Mouse (Mus musculus) kidney, embryonic 14.5 days (tissue): ENCODE results near the gene 1700037H04Rik. TPM values are rescaled to one million over a fixed set of nuclear protein-coding genes. Genes with fewer than 3 reads are reported as not detected.

Source experiments
- ATAC-seq: fragments of 200-750 bp; cut with Nextera tagmentation; 2 replicates; pipeline ENCODE4 v1.8.0; 2017; ENCODE audit warnings: moderate number of reproducible peaks, mild to moderate bottlenecking, moderate TSS enrichment, moderate library complexity; ENCODE audit not compliant: low FRiP score, low TSS enrichment
- H3K27ac ChIP-seq: fragments of 300-500 bp; sonication (generic); 2 replicates; pipeline ENCODE4 v1.5.1; 2014; ENCODE audit warnings: low read depth, mild to moderate bottlenecking, low read length, moderate library complexity, mixed read lengths
- H3K27me3 ChIP-seq: fragments of 300-500 bp; sonication (generic); 2 replicates; pipeline ENCODE4 v1.6.1; 2014; ENCODE audit warnings: mild to moderate bottlenecking, low read length; ENCODE audit not compliant: control insufficient read depth, insufficient read depth
- H3K36me3 ChIP-seq: fragments of 300-500 bp; sonication (generic); 2 replicates; pipeline ENCODE4 v1.6.1; 2014; ENCODE audit warnings: low read length, mixed read lengths; ENCODE audit not compliant: control insufficient read depth, insufficient read depth
- H3K4me1 ChIP-seq: fragments of 300-500 bp; sonication (generic); 2 replicates; pipeline ENCODE4 v1.6.1; 2014; ENCODE audit warnings: low read length, mixed read lengths; ENCODE audit not compliant: control insufficient read depth, insufficient read depth
- H3K4me2 ChIP-seq: fragments of 300-500 bp; sonication (generic); replicated peaks from 2 replicates; pipeline ENCODE4 v1.6.1; 2014; ENCODE audit warnings: low read depth, mild to moderate bottlenecking, low read length
- H3K4me3 ChIP-seq: fragments of 300-500 bp; sonication (generic); 2 replicates; pipeline ENCODE4 v1.5.1; 2014; ENCODE audit warnings: mild to moderate bottlenecking, low read length
- H3K9ac ChIP-seq: fragments of 300-500 bp; sonication (generic); 2 replicates; pipeline ENCODE4 v1.6.1; 2014; ENCODE audit warnings: low read depth, mild to moderate bottlenecking, low read length, moderate library complexity
- H3K9me3 ChIP-seq: fragments of 300-500 bp; sonication (generic); 2 replicates; pipeline ENCODE4 v1.6.1; 2016; ENCODE audit warnings: low read length; ENCODE audit not compliant: control insufficient read depth
- WGBS: fragments of 180-500 bp; shearing (Covaris S2); extraction: QIAGEN DNeasy Blood & Tissue Kit; methylation state at CpG from one replicate; pipeline ENCODE4 v1.1.7; 2014; 5-methylcytosine and 5-hydroxymethylcytosine counted together
- polyA plus RNA-seq: library from polyadenylated mRNA; unstranded; fragments of >200 nt; fragmentation: Nextera tagmentation; extraction: Ambion mirVana; gene quantifications from 2 replicates; pipeline ENCODE4 v1.2.1, GENCODE M21; 2014

1700037H04Rik gene
- polyA plus RNA-seq, 1 experiment from 2014 or later = 101 TPM

DNA sequence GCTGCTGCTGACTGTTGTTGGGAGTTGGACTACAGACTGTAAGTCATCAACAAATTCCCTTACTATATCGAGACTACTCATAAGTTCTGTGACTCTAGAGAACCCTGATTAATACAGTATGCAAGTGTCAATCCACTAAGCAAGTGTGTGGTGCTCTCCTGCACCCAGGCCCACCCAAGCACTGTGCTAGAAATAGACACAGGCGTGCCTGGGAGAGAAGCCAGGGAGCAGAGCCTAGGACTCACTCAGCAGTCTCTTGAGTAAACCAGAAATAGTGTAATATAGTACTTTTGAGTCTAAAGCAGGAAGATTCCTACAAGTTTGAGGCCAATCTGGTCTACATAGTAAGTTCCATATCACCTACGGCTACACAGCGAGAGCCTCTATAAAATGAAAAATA is 55.9 kb downstream of the 1700037H04Rik start:
- H3K9ac ChIP-seq = no peak overlapping the region
- H3K4me2 ChIP-seq = no peak overlapping the region
- H3K9me3 ChIP-seq = no peaks in the 10 kb centered on the region
- H3K36me3 ChIP-seq = no peaks in the 10 kb centered on the region
- ATAC-seq = no peak
- H3K27me3 ChIP-seq = no peaks in the 10 kb centered on the region
- H3K4me1 ChIP-seq = no peaks in the 10 kb centered on the region
- no peak overlapping the region for H3K4me3 ChIP-seq
- WGBS = 90% methylated on average over 4 of the region's 4 CpGs
- H3K27ac ChIP-seq = no peak overlapping the region

DNA sequence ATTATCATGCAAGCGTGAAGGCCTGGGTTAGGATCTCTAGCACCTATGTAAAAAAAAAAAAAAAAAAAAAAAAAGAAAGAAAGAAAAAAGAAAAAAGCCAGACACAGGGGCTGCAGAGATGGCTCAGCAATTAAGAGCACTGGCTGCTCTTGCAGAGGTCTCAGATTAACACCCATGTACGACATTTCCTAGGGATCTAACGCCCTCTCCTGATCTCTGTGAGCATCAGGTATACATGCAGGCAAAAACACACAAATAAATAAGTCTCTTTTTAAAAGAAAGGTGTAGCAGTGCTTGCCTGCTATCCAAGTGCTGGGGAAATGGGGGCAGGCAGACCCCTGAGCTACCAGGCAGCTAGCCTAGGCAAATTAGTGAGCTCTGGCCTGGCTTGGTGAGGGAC is 58.4 kb downstream of the 1700037H04Rik start:
- no peak overlapping the region for H3K9ac ChIP-seq
- H3K9me3 ChIP-seq = no peaks in the 10 kb centered on the region
- H3K27me3 ChIP-seq = no peaks in the 10 kb centered on the region
- H3K4me3 ChIP-seq = no peak overlapping the region
- H3K4me2 ChIP-seq = no peak overlapping the region
- WGBS = 76% methylated on average over 3 of the region's 3 CpGs
- no peak overlapping the region for H3K27ac ChIP-seq
- no peak for ATAC-seq
- peaks cover 2% of the 10 kb centered on the region; the same call in 1 of the 2 replicates for H3K4me1 ChIP-seq
- no peaks in the 10 kb centered on the region for H3K36me3 ChIP-seq

DNA sequence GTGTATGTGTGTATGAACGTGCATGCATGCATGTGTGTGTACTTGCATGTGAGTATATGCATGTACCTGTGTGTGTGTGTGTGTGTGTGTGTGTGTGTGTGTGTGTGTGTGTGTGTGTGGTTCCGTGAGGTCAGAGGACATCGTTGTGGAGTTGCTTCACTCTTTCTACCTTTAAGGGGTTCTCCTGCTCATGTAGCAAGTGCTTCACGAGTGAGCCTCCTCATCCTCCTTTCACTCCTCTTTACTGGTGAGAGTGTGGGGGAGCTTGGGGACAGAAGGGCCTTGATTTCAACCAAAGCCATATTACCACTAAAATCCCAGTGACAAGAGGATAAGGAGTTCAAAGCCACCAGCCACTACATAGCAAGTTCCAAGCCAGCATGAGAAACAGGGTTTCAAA is 62.8 kb downstream of the 1700037H04Rik start:
- no peaks in the 10 kb centered on the region for H3K9me3 ChIP-seq
- no peak overlapping the region for H3K4me3 ChIP-seq
- H3K27ac ChIP-seq = peak overlapping the region; percentile 92
- 69% methylated on average over 4 of the region's 4 CpGs for WGBS
- H3K27me3 ChIP-seq = no peaks in the 10 kb centered on the region
- H3K9ac ChIP-seq = no peak overlapping the region
- H3K4me2 ChIP-seq = no peak overlapping the region
- H3K4me1 ChIP-seq = peaks cover 5% of the 10 kb centered on the region; the same call in 1 of the 2 replicates
- ATAC-seq = no peak
- H3K36me3 ChIP-seq = no peaks in the 10 kb centered on the region

Other genes starting within 250 kb of the 1700037H04Rik start
- 17.2 and 17.8 TPM in 2 replicates for gene Gfra4, start 117.0 kb downstream of the 1700037H04Rik start, polyA plus RNA-seq
- 0.89 and 1.0 TPM in 2 replicates for gene Adam33, start 96.3 kb downstream of the 1700037H04Rik start, polyA plus RNA-seq
- 0.27 and 0.47 TPM in 2 replicates for gene Siglec1, start 73.3 kb downstream of the 1700037H04Rik start, polyA plus RNA-seq
- 8.6 and 10.0 TPM in 2 replicates for gene Hspa12b, start 32.8 kb downstream of the 1700037H04Rik start, polyA plus RNA-seq
- not detected in 2 replicates for gene Gm11037, start 26.6 kb downstream of the 1700037H04Rik start, polyA plus RNA-seq
- gene Cenpb, start 20.0 kb upstream of the 1700037H04Rik start, polyA plus RNA-seq = 6.9 and 8.0 TPM in 2 replicates
- gene Cdc25b, start 26.9 kb upstream of the 1700037H04Rik start, polyA plus RNA-seq = 41.5 and 55.7 TPM in 2 replicates
- gene Spef1, start 27.2 kb upstream of the 1700037H04Rik start, polyA plus RNA-seq = 3.4 and 5.1 TPM in 2 replicates
- 22.2 and 23.7 TPM in 2 replicates for gene Ap5s1, start 47.0 kb upstream of the 1700037H04Rik start, polyA plus RNA-seq
- 19.7 and 23.7 TPM in 2 replicates for gene Mavs, start 74.0 kb upstream of the 1700037H04Rik start, polyA plus RNA-seq
- gene Pank2, start 102.4 kb upstream of the 1700037H04Rik start, polyA plus RNA-seq = 45.4 and 49.3 TPM in 2 replicates
- 3.9 and 4.8 TPM in 2 replicates for gene Rnf24, start 192.8 kb upstream of the 1700037H04Rik start, polyA plus RNA-seq